Mouse (Mus musculus): ENCODE results near the gene Hspa1l.
"Not testable (repeated sequence)": the region's sequence is repeated elsewhere in the genome, so short reads cannot be mapped to it uniquely, and the experiment has no call there.

Hspa1l gene

DNA sequence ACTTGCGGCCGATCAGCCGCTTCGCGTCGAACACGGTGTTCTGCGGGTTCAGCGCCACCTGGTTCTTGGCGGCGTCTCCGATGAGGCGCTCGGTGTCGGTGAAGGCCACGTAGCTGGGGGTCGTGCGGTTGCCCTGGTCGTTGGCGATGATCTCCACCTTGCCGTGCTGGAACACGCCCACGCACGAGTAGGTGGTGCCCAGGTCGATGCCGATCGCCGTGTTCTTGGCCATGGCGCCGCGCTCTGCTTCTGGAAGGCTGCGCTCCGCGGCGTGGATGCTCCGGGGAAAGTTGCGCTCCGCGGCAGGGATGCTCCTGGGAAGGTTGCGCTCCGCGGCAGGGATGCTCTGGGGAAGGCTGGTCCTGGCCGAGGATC lies 822 bp upstream of the Hspa1l start:
- not testable (repeated sequence) for DNase-seq (ENCODE audit: low read depth, low spot score)

DNA sequence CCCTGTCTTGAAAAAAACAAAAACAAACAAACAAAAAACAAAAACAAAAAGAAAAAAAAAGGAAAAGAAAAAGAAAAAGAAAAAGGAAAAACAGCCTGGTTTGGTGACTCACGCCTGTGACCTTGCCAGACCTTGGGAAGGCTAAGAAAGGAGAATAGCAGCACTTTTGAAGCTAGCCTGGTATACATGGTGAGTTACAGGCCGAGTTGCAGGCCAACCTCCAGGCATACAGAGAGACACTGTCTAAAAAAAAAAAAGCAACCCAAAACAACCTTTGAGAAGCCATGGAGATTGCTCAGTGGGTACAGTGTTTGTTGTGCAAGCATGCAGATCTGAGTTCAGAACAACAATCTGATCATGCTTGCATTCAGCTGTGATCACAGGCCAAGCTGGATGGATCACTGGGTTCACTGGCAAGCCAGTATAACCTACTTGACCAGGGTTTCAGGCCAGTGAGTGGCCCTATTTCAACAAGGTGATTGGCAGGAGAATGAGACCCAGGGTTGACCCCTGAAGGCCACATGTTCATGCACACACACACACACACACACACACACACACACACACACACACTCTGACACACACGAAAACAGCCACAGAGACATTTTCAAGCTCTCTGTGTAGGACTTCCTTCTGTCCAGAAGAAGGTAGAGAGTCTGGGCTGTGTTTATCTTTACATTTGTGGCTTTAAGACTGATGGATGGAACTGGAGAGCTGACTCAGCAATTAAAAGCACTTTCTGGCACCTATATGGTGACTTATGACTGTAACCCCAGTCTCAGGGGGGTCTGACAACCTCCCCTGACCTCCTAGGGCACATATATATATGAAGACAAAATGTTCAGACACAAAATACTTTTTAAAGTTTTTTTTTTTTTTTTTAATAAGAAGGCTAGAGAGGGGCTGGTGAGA lies 3.3 kb downstream of the Hspa1l start:
- no peak for DNase-seq (ENCODE audit: low read depth, low spot score)

- DNase-seq (ENCODE audit: low read depth, low spot score): no peak
Measured at GRCm38 (mm10) chr17:34977000-34977399, 4.5 kb downstream of the Hspa1l start.

DNA sequence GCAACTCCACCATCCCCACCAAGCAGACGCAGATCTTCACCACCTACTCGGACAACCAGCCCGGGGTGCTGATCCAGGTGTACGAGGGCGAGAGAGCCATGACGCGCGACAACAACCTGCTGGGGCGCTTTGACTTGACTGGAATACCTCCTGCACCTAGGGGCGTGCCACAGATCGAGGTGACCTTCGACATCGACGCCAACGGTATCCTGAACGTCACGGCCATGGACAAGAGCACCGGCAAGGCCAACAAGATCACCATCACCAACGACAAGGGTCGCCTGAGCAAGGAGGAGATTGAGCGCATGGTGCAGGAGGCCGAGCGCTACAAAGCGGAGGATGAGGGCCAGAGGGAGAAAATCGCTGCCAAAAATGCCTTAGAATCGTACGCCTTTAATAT lies 5.7 kb downstream of the Hspa1l start:
- DNase-seq (ENCODE audit: low read depth, low spot score): no peak

DNA sequence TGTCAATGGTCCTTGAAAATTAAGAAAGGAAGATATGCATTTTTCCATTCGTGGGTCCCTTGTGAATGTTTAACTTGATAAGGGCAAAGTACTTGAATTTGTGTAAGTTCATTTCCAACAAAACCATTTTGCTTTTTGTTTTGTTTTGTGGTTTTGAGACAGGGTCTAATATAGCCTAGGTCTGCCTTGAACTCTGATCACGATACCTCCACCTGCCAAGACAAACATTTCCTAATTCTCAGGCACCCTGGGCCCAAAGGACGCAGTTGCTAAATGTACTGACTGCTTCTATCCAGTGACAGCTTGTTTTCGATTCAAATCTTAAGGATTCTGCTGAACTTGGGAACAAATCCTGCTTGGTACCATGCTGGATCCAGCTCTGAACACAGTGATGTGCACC lies 7.1 kb downstream of the Hspa1l start:
- no peak for DNase-seq (ENCODE audit: low read depth, low spot score)

DNA sequence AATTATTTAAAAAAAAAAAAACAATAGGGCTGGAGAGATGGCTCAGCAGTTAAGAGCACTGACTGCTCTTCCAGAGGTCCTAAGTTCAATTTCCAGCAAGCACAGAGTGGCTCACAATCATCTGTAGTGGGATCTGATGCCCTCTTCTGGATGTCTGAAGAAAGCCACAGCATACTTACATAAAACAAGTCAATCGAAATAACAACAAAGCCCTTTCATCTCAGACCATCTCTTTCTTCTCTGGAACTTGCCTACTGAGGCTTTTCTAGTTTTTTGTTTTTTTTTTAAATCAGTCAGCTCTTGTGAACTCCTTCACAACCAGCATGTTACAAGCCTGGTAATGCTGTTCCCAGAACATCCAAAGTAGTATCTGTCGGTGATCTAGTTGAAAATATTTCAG lies 8.2 kb downstream of the Hspa1l start:
- peak; percentile 27 for DNase-seq (ENCODE audit: low read depth, low spot score)

GRCm38 (mm10) chr17:34981690-34982180 lies 9.2 kb downstream of the Hspa1l start, which contains the start of gene Lsm2:
Gene Lsm2 (plus strand): TSS chr17:34981862.
- DNase-seq (ENCODE audit: low read depth, low spot score): peak; percentile 90

DNA sequence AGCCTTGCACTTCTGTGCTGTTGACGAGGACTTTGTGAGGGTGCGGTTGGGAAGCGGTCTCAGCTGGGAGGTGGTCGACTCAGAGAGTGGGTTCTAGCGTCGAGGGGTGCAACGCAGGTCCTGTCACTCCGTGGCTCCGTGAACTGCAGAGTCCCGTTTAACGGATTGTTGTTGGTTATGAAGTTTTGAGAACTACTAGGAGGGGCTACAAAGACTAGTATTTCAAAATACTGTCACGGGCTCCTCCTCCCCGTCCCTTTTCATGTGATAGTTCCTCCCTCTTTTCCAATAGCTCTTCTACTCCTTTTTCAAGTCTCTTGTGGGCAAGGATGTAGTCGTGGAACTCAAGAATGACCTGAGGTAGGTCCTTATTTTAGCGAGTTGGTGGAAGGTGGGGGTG lies 9.8 kb downstream of the Hspa1l start:
- DNase-seq (ENCODE audit: low read depth, low spot score): no peak

GRCm38 (mm10) chr17:34984218-34984617 lies 11.7 kb downstream of the Hspa1l start:
- DNase-seq (ENCODE audit: low read depth, low spot score): peak; percentile 49

- no peak for DNase-seq (ENCODE audit: low read depth, low spot score)
Measured at GRCm38 (mm10) chr17:34994751-34995150, 22.2 kb downstream of the Hspa1l start.

DNA sequence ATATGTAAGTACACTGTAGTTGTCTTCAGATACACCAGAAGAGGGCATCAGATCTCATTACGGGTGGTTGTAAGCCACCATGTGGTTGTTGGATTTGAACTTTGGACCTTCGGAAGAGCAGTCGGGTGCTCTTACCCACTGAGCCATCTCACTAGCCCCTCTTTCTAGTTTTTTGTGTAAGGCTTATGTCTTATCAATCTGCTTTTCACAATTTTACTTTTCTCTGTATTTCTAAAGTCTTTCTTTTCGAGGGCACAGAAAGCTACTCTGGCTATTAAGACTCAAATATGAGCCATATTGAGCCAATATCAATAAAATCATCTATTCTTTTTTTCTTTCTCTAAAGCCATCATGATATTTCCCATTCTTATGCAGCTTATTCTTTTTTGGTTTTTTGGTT lies 22.7 kb downstream of the Hspa1l start:
- not testable (repeated sequence) for DNase-seq (ENCODE audit: low read depth, low spot score)

DNA sequence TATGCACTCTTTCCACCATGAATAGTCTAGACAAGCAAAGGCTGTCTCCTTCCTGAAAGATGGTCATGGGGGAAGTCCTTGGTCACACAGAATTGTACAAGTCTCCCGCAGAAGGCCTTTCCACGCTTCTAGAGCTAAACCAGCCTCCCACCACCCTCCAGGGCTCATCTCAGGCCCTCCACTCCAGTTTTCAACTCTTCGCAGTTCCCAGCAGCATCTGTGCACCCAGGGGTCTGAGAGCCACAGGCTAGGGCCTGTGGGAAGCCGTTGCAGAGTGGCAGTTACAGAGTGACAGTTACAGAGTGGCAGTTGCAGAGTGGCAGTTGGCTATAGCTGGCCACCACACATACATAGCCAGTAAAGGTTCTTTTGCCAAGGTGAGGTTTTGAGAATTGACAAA lies 23.4 kb downstream of the Hspa1l start:
- not testable (repeated sequence) for DNase-seq (ENCODE audit: low read depth, low spot score)

DNA sequence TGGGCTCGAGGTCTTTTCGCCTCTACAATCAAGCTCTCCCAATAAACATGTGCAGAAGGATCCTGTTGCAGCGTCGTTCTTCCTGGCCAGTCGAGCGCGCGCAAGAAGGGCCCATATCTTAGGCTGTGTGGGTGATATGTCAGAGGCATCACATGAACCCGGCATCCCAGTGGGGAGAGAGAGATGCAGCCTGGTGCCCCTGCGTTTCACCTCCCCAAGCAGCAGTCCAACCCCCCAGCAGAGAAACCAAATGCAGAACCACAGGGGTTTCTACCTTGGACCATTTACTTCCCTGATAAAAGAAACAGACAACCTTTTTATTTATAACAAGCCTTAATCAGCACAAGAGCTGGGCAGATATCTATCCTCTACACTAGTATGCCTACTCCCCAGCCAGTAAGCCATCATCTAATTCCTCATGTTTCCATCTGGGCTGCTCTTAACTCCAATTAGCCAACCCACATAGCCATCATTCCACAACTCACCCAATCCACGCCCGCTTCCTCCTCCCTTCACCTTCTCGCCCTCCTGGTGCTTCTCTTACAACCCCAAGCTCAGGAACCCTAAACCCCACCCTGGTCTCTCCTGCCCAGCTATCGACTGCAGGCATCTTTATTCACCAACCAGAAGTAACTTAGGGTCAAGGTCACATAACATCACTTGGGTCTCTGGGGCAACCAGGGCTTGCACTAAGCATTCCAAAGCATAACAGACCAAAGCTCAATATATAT lies 24.1 kb downstream of the Hspa1l start:
- no peak for DNase-seq (ENCODE audit: low read depth, low spot score)

GRCm38 (mm10) chr17:34997142-34997483 lies 24.6 kb downstream of the Hspa1l start:
- no peak for DNase-seq (ENCODE audit: low read depth, low spot score)

- no peak for DNase-seq (ENCODE audit: low read depth, low spot score)
Measured at GRCm38 (mm10) chr17:34998526-34999430, 26.3 kb downstream of the Hspa1l start.

DNA sequence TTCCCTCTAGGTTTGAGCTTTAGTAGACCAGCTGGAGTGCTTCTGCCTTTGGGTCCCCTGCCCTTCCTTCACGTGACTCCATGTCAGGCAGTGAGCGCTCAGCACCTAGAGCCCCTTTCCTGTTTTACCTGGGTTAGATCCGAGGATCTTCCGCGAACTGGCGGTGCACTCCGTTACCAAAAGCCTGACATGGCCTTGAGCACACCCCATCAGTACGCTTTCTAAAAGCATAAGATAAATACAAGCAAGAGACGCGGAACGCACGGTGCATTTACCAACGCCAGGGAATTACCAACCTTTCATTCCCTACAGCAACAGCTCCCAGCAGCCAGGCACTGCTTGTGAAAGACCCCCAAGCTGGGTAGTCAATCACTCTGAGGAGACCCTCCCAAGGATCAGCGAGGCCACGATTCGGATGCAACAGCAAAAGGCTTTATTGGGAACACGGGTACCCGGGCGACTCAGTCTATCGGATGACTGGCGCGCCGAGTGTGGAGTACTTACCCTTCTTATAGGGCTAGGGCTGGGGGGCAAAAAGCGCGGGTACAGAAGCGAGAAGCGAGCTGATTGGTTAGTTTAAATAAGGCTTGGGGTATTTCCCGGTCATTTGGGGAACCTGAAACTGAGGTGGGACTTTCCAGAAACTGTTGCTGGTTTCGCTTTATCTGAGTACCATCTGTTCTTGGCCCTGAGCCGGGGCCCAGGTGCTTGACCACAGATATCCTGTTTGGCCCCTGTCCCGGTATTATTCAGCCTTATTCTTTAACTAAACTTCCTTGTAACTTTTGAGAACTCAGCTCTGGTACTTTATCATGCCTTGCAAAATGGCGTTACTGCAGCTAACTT lies 27.6 kb downstream of the Hspa1l start:
- peak; percentile 16 for DNase-seq (ENCODE audit: low read depth, low spot score)

DNA sequence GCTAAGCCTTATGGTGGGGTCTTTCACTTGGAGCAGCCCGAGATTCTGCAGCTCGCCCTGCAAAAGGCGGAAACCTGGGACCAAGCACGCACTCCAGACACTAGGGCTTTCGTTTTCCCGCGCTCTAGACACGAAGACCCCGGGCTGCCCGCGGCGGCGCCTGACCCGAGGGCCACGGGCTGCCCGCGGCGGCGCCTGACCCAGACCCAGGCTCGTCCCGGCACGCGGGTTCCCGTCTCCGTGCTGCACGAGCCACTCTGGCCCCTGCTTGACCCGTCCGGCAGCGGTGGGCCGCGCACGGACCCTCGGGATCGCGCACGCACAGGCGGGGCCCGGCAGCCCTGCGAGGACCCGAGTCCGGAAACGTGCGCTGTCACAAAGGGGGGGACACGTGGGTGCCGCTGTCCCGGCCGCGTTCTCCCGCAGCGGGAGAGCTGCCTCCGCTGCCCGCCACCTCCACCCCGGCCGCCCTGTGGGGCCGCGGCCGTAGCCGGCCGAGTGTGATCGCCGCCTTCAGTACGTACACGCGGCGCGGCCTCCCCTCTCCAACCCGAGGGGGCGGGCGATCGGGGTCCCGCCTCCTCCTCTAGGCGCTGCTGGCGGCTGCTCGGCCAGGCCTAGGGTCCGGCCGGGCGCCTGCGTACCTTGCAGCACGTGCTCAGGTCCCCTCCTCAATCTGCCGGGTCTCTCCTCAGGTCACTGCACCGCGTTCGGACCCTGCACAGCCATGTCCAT lies 28.4 kb downstream of the Hspa1l start, which contains the start of gene Vars:
Gene Vars (plus strand): TSS at position 271 of the 735 bp plus-strand sequence.
- peak; percentile 87 for DNase-seq (ENCODE audit: low read depth, low spot score)

DNA sequence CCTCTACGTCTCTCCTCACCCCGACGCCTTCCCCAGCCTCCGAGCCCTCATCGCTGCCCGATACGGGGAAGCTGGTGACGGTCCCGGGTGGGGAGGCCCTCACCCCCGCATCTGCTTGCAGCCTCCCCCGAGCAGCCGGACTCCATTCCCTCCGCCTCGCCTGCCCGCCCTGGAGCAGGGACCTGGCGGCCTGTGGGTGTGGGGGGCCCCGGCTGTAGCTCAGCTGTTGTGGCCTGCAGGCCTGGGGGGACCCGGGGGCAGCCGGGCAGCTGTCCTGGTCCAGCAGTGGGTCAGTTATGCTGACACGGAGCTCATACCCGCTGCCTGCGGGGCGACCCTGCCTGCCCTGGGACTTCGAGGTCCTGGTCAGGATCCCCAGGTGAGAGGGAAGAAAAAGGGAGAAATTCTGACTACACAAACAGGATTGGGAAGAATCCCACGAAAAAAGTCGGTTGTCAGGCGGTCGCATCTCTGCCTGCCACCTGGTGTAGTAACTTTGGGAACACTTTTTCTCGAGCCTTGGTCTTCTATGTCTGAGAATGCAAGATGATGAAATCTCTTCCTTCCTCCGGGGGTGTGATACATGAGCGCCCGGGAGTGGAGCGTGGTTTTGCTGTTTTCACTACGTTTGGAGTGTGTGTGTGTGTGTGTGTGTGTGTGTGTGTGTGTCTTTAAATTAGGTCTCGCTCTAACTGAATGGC lies 29.1 kb downstream of the Hspa1l start:
- DNase-seq (ENCODE audit: low read depth, low spot score): no peak

- DNase-seq (ENCODE audit: low read depth, low spot score): no peak
Measured at GRCm38 (mm10) chr17:35002153-35002865, 29.8 kb downstream of the Hspa1l start.
